Mouse (Mus musculus) myocyte (in vitro differentiated cells): Measurements from ENCODE around the gene Gm853. TPM values are rescaled to one million over a fixed set of nuclear protein-coding genes. Genes with fewer than 3 reads are reported as not detected.

Experiments
- H3K27me3 ChIP-seq: one replicate; pipeline ENCODE4 v1.6.1; 2011; ENCODE audit not compliant: control insufficient read depth, insufficient read depth, insufficient read length
- H3K36me3 ChIP-seq: one replicate; pipeline ENCODE4 v1.6.1; 2011; ENCODE audit not compliant: control insufficient read depth, insufficient read depth
- H3K4me2 ChIP-seq: one replicate; pipeline ENCODE4 v1.6.1; 2011; ENCODE audit warnings: low read depth, control low read depth
- H3K4me3 ChIP-seq: one replicate; pipeline ENCODE4 v1.5.1; 2011; ENCODE audit warnings: mild to moderate bottlenecking, control low read depth, moderate library complexity
- H3K79me2 ChIP-seq: one replicate; pipeline ENCODE4 v1.6.1; 2011; ENCODE audit not compliant: control insufficient read depth, insufficient read depth
- H3ac ChIP-seq: one replicate; pipeline ENCODE4 v1.6.1; 2011; ENCODE audit not compliant: control insufficient read depth, insufficient read length
- CEBPB ChIP-seq: IDR thresholded peaks from 2 replicates; pipeline ENCODE4 v1.6.1; 2011; ENCODE audit warnings: mild to moderate bottlenecking, moderate library complexity; ENCODE audit not compliant: poor library complexity, insufficient read depth, severe bottlenecking
- E2F4 ChIP-seq: IDR thresholded peaks from one replicate; pipeline ENCODE4 v1.6.1; 2011; ENCODE audit warnings: mild to moderate bottlenecking, control low read depth, moderate library complexity; ENCODE audit not compliant: insufficient read depth
- MAX ChIP-seq: IDR thresholded peaks from one replicate; pipeline ENCODE4 v1.6.1; 2011; ENCODE audit warnings: low read depth, mild to moderate bottlenecking, control low read depth
- MYOD1 ChIP-seq, 3 experiments: IDR thresholded peaks; one replicate each; pipeline ENCODE4 v1.6.1; 2011; ENCODE audit warnings: control low read depth in 2 of 3, low read depth in 2 of 3, mild to moderate bottlenecking in 2 of 3, moderate library complexity in 1 of 3; ENCODE audit not compliant: insufficient read length in 2 of 3, control insufficient read depth in 1 of 3
- MYOG ChIP-seq, 3 experiments: IDR thresholded peaks; one replicate each; pipeline ENCODE4 v1.6.1; 2011; ENCODE audit warnings: control low read depth in 2 of 3, low read depth in 2 of 3, mild to moderate bottlenecking in 2 of 3; ENCODE audit not compliant: insufficient read length in 2 of 3, control insufficient read depth in 1 of 3, insufficient read depth in 1 of 3
- POLR2A ChIP-seq: IDR thresholded peaks from one replicate; pipeline ENCODE4 v1.6.1; 2011; ENCODE audit warnings: low read depth, mild to moderate bottlenecking, control low read depth, moderate library complexity; ENCODE audit not compliant: insufficient read length
- POLR2AphosphoS2 ChIP-seq: IDR thresholded peaks from one replicate; pipeline ENCODE4 v1.6.1; 2011; ENCODE audit warnings: low read depth, control low read depth; ENCODE audit not compliant: insufficient read length
- REST ChIP-seq: IDR thresholded peaks from one replicate; pipeline ENCODE4 v1.6.1; 2011; ENCODE audit warnings: mild to moderate bottlenecking, control low read depth, moderate library complexity; ENCODE audit not compliant: insufficient read depth, insufficient read length
- SRF ChIP-seq: IDR thresholded peaks from one replicate; pipeline ENCODE4 v1.6.1; 2011; ENCODE audit warnings: low read depth; ENCODE audit not compliant: control insufficient read depth, insufficient read length
- TCF12 ChIP-seq: IDR thresholded peaks from one replicate; pipeline ENCODE4 v1.6.1; 2011; ENCODE audit warnings: mild to moderate bottlenecking, control low read depth; ENCODE audit not compliant: poor library complexity, insufficient read depth, severe bottlenecking
- TCF3 ChIP-seq: IDR thresholded peaks from one replicate; pipeline ENCODE4 v1.6.1; 2011; ENCODE audit warnings: low read depth, control low read depth; ENCODE audit not compliant: insufficient read length
- USF1 ChIP-seq: IDR thresholded peaks from one replicate; pipeline ENCODE4 v1.6.1; 2011; ENCODE audit warnings: low read depth, mild to moderate bottlenecking, control low read depth, moderate library complexity
- polyA plus RNA-seq: library from polyadenylated mRNA; unstranded; fragments of >200 nt; fragmentation: generic; extraction: Trizol; gene quantifications from one replicate; pipeline ENCODE4 v1.2.1, GENCODE M21; 2012; ENCODE audit warnings: missing spikeins

The Gm853 gene
- polyA plus RNA-seq, 1 experiment, result not detected

DNA sequence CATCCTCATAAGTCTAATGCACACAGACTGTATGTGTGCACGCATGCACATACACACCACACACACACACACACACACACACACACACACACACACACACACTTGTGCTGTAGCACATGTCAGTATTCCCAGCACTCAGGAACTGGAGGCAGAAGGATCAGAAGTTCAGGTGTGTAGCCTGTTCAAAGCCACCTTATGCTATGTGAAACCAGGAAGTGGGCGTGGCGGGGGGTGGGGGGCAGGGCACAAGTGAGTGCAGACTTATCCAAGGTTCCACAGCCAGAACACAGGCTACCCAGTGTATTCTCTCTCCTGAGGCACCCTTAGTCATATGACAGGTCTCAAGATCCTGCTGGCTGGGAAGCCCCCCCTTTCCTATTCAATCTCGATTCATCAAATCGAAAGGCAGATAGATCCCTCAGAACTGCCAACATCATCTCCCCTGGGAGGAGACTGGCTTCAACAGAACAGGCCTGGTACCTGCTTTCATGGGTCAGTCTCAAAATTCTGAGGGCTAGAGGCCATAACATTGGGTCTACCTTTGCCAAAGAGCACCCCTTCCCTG is 46.0 kb downstream of the Gm853 start:
- no peaks in the 10 kb centered on the region for H3K79me2 ChIP-seq
- H3ac ChIP-seq, result no peak overlapping the region
- H3K4me2 ChIP-seq, result no peak overlapping the region
- no peak for TF ChIP-seq TCF3
- no peak for TF ChIP-seq SRF
- no peak for TF ChIP-seq MAX
- TF ChIP-seq REST, result no peak
- no peak for TF ChIP-seq POLR2A
- TF ChIP-seq MYOG (IDR thresholded peaks at IDR 0.05; ENCODE audit: control insufficient read depth in 1 of 3, insufficient read depth in 1 of 3, insufficient read length in 2 of 3, low read depth in 2 of 3), result no peak
- TF ChIP-seq USF1, result no peak
- no peak for TF ChIP-seq CEBPB
- H3K4me3 ChIP-seq, result no peak overlapping the region
- no peaks in the 10 kb centered on the region for H3K36me3 ChIP-seq
- H3K27me3 ChIP-seq, result no peaks in the 10 kb centered on the region

DNA sequence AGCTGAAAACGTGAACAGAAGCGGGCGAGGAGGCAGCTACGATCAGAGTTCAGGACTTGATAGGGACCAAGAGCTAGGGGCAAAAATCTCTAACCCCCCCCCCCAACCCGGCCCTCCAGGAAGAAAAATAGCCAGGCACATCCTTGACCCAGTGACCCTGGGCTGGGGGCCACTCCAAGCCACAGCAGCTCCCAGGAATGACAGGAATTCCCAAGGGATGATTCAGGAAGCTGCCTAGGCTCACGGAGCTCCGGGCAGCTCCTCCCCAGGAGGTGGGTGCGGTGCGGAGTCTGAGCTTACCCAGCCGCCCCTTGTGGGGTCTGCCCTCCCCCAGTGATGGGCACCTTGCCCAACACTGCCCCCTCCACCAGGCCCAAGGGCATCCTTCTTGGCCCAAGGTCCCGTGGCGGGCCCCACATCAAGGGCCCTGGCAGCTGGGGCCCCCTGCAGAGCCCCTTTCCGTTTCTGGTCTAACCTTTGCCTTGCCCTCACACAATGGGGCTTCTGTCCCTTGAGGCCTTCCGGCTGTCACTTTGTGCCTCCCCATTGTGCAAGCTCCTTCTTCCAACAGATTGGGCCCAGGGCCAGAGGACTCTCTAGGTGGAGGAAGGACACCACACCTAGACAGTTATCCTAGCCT is 47.0 kb downstream of the Gm853 start, which contains the start of gene Tinagl1:
Tinagl1 (minus strand) TSS at position 51 of the 640 bp plus-strand sequence.
- TF ChIP-seq TCF3 (no peak), MYOG (IDR thresholded peaks at IDR 0.05; ENCODE audit: control insufficient read depth in 1 of 3, insufficient read depth in 1 of 3, insufficient read length in 2 of 3, low read depth in 2 of 3) (no peak), E2F4 (no peak), POLR2AphosphoS2 (no peak), CEBPB (no peak), SRF (no peak), TCF12 (no peak), POLR2A (no peak), MYOD1 (IDR thresholded peaks at IDR 0.05; ENCODE audit: control insufficient read depth in 1 of 3, insufficient read length in 2 of 3, low read depth in 2 of 3) (no peak), REST (no peak), USF1 (no peak), MAX (no peak)
- H3K79me2 ChIP-seq, result no peaks in the 10 kb centered on the region
- peak within 1 kb of the TSS; percentile 8 for H3K4me3 ChIP-seq
- no peaks in the 10 kb centered on the region for H3K27me3 ChIP-seq
- no peak within 1 kb of the TSS for H3ac ChIP-seq
- H3K36me3 ChIP-seq, result no peaks in the 10 kb centered on the region
- H3K4me2 ChIP-seq, result peak within 1 kb of the TSS; percentile 83

DNA sequence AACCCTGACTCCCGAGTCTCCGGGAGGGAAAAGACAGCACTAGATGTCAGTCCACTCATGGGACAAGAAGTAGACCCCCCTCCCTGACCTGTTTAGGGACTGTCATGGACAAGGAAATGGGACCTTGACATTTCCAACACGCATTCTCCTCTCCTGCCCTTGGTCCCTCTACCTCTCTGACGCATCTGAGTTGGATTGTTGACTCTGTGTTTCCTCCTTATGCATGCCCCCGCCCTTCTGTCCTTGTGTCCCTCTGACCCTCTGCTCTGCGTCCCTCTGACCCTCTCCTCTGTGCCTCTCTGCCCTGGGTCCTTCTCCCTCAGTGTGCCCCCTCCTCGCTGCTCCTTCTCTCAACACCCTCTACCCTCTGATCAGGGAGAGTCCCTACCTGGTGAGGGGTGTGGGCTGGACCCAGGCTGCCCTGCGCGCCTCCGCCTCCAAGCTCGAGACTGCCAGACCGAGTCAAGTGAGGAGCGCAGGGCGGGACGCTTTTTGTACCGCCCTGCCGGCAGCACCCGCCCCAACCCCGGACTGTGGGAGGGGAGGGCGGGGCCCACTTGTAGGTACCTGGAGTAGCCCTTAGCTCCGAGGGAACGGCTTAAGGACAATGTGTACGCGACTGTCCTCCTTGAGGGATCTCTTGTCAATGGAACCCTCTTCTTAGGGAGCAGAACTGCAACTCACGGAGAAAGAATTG is 47.7 kb downstream of the Gm853 start:
- no peak for TF ChIP-seq MYOD1 (IDR thresholded peaks at IDR 0.05; ENCODE audit: control insufficient read depth in 1 of 3, insufficient read length in 2 of 3, low read depth in 2 of 3)
- no peak for TF ChIP-seq REST
- TF ChIP-seq SRF, result no peak
- TF ChIP-seq USF1, result no peak
- no peak for TF ChIP-seq MYOG (IDR thresholded peaks at IDR 0.05; ENCODE audit: control insufficient read depth in 1 of 3, insufficient read depth in 1 of 3, insufficient read length in 2 of 3, low read depth in 2 of 3)
- TF ChIP-seq TCF12, result no peak
- TF ChIP-seq TCF3, result no peak
- TF ChIP-seq POLR2AphosphoS2, result no peak
- no peak for TF ChIP-seq CEBPB
- TF ChIP-seq MAX, result no peak
- TF ChIP-seq E2F4, result no peak
- TF ChIP-seq POLR2A, result no peak
- H3K4me2 ChIP-seq, result peak overlapping the region; percentile 83
- H3K36me3 ChIP-seq, result no peaks in the 10 kb centered on the region
- peak overlapping the region; percentile 8 for H3K4me3 ChIP-seq
- no peaks in the 10 kb centered on the region for H3K27me3 ChIP-seq
- no peak overlapping the region for H3ac ChIP-seq
- no peaks in the 10 kb centered on the region for H3K79me2 ChIP-seq

DNA sequence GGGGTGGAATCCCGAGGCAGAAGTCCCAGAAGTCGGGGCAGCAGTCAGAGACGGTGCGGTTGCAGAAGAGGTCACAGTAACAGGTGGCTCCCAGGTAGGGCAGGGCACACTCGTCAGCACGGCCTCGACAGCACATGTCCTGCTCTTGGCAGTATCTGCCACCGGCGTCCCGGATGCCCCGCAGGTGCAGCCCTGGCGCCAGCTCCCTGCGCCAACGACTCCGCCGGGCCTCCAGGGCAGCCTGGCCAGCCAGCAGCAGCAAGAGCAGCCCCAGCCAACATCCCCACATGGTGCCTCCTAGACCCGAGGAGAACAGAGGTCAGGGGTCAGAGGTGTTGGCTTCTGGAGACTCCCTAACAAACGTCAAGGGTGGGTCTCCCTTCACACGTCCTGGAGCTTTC is 48.3 kb downstream of the Gm853 start:
- no peak for TF ChIP-seq MYOD1 (IDR thresholded peaks at IDR 0.05; ENCODE audit: control insufficient read depth in 1 of 3, insufficient read length in 2 of 3, low read depth in 2 of 3)
- TF ChIP-seq TCF3, result no peak
- no peak for TF ChIP-seq TCF12
- no peak for TF ChIP-seq MAX
- no peak for TF ChIP-seq SRF
- TF ChIP-seq USF1, result no peak
- no peak for TF ChIP-seq E2F4
- TF ChIP-seq CEBPB, result no peak
- no peak for TF ChIP-seq POLR2AphosphoS2
- no peak for TF ChIP-seq REST
- TF ChIP-seq POLR2A, result no peak
- no peak for TF ChIP-seq MYOG (IDR thresholded peaks at IDR 0.05; ENCODE audit: control insufficient read depth in 1 of 3, insufficient read depth in 1 of 3, insufficient read length in 2 of 3, low read depth in 2 of 3)
- Histone ChIP-seq H3ac (no peak overlapping the region), H3K4me2 (peak overlapping the region; percentile 83), H3K4me3 (no peak overlapping the region), H3K27me3 (no peaks in the 10 kb centered on the region), H3K36me3 (no peaks in the 10 kb centered on the region), H3K79me2 (no peaks in the 10 kb centered on the region)
